Mouse (Mus musculus) lung, embryonic 15.5 days (tissue): Measurements from ENCODE around the gene Bcl2l14. TPM values are rescaled to one million over a fixed set of nuclear protein-coding genes. Genes with fewer than 3 reads are reported as not detected.

Experiments used
- ATAC-seq: fragments of 200-750 bp; cut with Nextera tagmentation; 2 replicates; pipeline ENCODE4 v1.8.0; 2017; ENCODE audit warnings: moderate number of reproducible peaks, borderline replicate concordance; ENCODE audit not compliant: low FRiP score, low TSS enrichment; ENCODE audit errors: extremely low read depth
- H3K27ac ChIP-seq: fragments of 300-500 bp; sonication (generic); 2 replicates; pipeline ENCODE4 v1.5.1; 2015; ENCODE audit warnings: moderate library complexity, mild to moderate bottlenecking, inconsistent platforms
- H3K27me3 ChIP-seq: fragments of 300-500 bp; sonication (generic); 2 replicates; pipeline ENCODE4 v1.6.1; 2015; ENCODE audit warnings: inconsistent platforms
- H3K36me3 ChIP-seq: fragments of 300-500 bp; sonication (generic); 2 replicates; pipeline ENCODE4 v1.6.1; 2015; ENCODE audit warnings: inconsistent platforms
- H3K4me1 ChIP-seq: fragments of 300-500 bp; sonication (generic); 2 replicates; pipeline ENCODE4 v1.6.1; 2015; ENCODE audit warnings: inconsistent platforms
- H3K4me2 ChIP-seq: fragments of 300-500 bp; sonication (generic); 2 replicates; pipeline ENCODE4 v1.6.1; 2015; ENCODE audit warnings: inconsistent platforms, mild to moderate bottlenecking, moderate library complexity
- H3K4me3 ChIP-seq: fragments of 300-500 bp; sonication (generic); 2 replicates; pipeline ENCODE4 v1.5.1; 2015; ENCODE audit warnings: mild to moderate bottlenecking, inconsistent platforms
- H3K9ac ChIP-seq: fragments of 300-500 bp; sonication (generic); 2 replicates; pipeline ENCODE4 v1.6.1; 2015; ENCODE audit warnings: inconsistent platforms
- H3K9me3 ChIP-seq: fragments of 300-500 bp; sonication (generic); 2 replicates; pipeline ENCODE4 v1.6.1; 2016; ENCODE audit warnings: inconsistent platforms
- WGBS: fragments of 180-500 bp; shearing (Covaris S2); methylation state at CpG from one replicate; pipeline ENCODE4 v1.1.7; 2015; 5-methylcytosine and 5-hydroxymethylcytosine counted together
- polyA plus RNA-seq: library from polyadenylated mRNA; unstranded; fragments of >200 nt; fragmentation: Nextera tagmentation; extraction: Ambion mirVana; gene quantifications from 2 replicates; pipeline ENCODE4 v1.2.1, GENCODE M21; 2015

Bcl2l14 gene
- polyA plus RNA-seq, 1 experiment from 2014 or later = 4.5 TPM

- H3K4me3 ChIP-seq = no peak overlapping the region
- 63% methylated on average over 5 of the region's 5 CpGs for WGBS
- no peak overlapping the region for H3K9ac ChIP-seq
- H3K9me3 ChIP-seq = no peaks in the 10 kb centered on the region; the same call in 1 of the 2 replicates
- H3K4me1 ChIP-seq = no peaks in the 10 kb centered on the region
- no peak overlapping the region for H3K27ac ChIP-seq
- H3K27me3 ChIP-seq = no peaks in the 10 kb centered on the region
- ATAC-seq = no peak
- H3K36me3 ChIP-seq = no peaks in the 10 kb centered on the region
- H3K4me2 ChIP-seq = no peak overlapping the region
These were observed 18.9 kb upstream of the Bcl2l14 start for GRCm38 (mm10) chr6:134377201-134377600.

DNA sequence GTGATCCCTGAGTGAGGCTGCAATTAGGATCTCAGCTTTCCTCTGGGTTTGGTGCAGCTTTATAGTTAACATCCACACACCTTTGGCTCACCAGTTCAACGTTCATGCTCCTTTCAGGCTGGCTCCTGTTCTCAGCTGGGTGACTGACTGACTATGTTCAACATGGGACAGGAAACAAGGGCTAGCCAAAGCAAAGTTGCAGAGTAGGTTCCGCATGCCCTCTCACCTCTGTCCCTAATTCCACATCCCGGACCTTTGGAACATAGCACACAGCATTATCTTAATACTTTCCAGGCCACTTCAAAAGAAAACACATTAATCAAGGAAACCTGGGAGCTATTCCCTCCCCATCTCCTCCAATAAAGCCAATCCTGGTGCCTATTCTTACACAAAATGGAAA lies 18.3 kb upstream of the Bcl2l14 start:
- Histone ChIP-seq H3K4me3 (no peak overlapping the region), H3K36me3 (no peaks in the 10 kb centered on the region), H3K27me3 (no peaks in the 10 kb centered on the region), H3K4me2 (no peak overlapping the region), H3K4me1 (no peaks in the 10 kb centered on the region), H3K27ac (no peak overlapping the region), H3K9ac (no peak overlapping the region), H3K9me3 (no peaks in the 10 kb centered on the region; the same call in 1 of the 2 replicates)
- no peak for ATAC-seq
- WGBS = 64% methylated on average over 3 of the region's 3 CpGs

- no peaks in the 10 kb centered on the region for H3K4me1 ChIP-seq
- H3K9ac ChIP-seq = no peak overlapping the region
- ATAC-seq = no peak
- H3K27me3 ChIP-seq = no peaks in the 10 kb centered on the region
- 55% methylated on average over 6 of the region's 6 CpGs for WGBS
- no peaks in the 10 kb centered on the region for H3K36me3 ChIP-seq
- H3K9me3 ChIP-seq = no peaks in the 10 kb centered on the region; the same call in 1 of the 2 replicates
- no peak overlapping the region for H3K4me2 ChIP-seq
- H3K4me3 ChIP-seq = no peak overlapping the region
- no peak overlapping the region for H3K27ac ChIP-seq
These were observed 14.7 kb upstream of the Bcl2l14 start for GRCm38 (mm10) chr6:134381462-134381861.

GRCm38 (mm10) chr6:134385931-134386330 lies 10.2 kb upstream of the Bcl2l14 start:
- H3K4me1 ChIP-seq = peaks cover 11% of the 10 kb centered on the region
- H3K27ac ChIP-seq = no peak overlapping the region
- WGBS = 79% methylated on average over 6 of the region's 6 CpGs
- H3K4me2 ChIP-seq = no peak overlapping the region
- no peak for ATAC-seq
- no peaks in the 10 kb centered on the region for H3K36me3 ChIP-seq
- no peak overlapping the region for H3K9ac ChIP-seq
- H3K27me3 ChIP-seq = no peaks in the 10 kb centered on the region
- no peaks in the 10 kb centered on the region for H3K9me3 ChIP-seq
- no peak overlapping the region for H3K4me3 ChIP-seq

DNA sequence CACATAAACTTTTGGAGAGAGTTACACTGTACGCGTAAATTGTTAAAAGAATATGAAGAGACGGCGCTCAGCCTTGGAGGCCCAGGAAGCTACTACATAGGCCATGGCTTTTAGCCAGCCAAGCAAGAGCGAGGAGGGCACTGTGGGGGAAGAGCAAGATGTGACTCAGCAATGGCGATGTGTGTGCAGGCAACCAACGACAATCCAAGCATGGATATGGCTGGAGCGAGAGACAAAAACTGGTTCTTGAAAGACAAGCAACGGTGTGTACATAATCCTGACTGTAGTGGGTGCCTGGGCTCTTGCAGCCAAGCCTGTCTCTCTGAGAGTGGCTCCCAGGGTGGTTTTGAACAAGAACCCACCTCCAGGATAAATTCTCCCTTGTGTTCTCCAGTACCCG lies 8.7 kb upstream of the Bcl2l14 start:
- Histone ChIP-seq H3K9ac (no peak overlapping the region), H3K9me3 (no peaks in the 10 kb centered on the region), H3K4me2 (no peak overlapping the region), H3K27ac (no peak overlapping the region), H3K27me3 (no peaks in the 10 kb centered on the region), H3K36me3 (no peaks in the 10 kb centered on the region), H3K4me3 (no peak overlapping the region), H3K4me1 (peaks cover 11% of the 10 kb centered on the region)
- ATAC-seq = no peak
- 75% methylated on average over 10 of the region's 10 CpGs for WGBS

- ATAC-seq = peak; percentile 36; the same call in 1 of the 2 replicates
- WGBS = 65% methylated on average over 24 of the region's 24 CpGs
- no peak overlapping the region for H3K4me2 ChIP-seq
These were observed 7.6 kb upstream of the Bcl2l14 start for GRCm38 (mm10) chr6:134388424-134389110.

DNA sequence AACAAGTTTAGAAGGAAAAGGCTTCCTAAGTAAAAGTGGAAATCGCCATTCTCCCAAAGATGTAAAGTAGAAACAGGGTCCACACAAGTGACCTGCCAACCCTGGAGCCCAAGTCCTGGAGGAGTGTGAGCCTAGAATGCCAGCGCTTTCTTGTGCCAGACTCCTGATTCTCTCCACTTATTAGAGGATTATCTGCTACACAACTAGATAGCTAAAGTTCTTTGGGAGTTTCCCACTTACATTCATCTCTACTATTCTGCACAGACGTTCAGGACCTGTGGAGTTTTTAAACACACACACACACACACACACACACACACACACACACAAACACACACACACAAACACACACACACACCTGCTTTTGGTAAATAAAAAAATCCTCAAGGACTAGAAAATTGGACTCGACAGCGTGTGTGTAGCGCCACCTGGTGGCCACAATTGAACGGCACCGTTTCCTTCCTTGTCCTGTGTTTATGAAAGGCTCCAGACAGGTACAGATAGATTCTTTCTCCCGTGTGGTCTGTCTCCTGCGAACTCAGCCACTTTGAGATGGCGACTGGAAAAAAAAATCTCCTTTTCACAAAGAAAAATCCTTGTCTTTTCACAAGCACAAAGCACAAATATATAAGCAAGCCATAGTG lies 6.7 kb upstream of the Bcl2l14 start:
- H3K9me3 ChIP-seq = no peaks in the 10 kb centered on the region
- no peaks in the 10 kb centered on the region for H3K36me3 ChIP-seq
- peaks cover 11% of the 10 kb centered on the region for H3K4me1 ChIP-seq
- no peak overlapping the region for H3K27ac ChIP-seq
- no peak for ATAC-seq
- H3K9ac ChIP-seq = no peak overlapping the region
- WGBS = 15% methylated on average over 11 of the region's 11 CpGs
- H3K4me3 ChIP-seq = no peak overlapping the region
- H3K27me3 ChIP-seq = no peaks in the 10 kb centered on the region
- no peak overlapping the region for H3K4me2 ChIP-seq

More at GRCm38 (mm10) chr6:134388424-134389110, 7.6 kb upstream of the Bcl2l14 start:
- Histone ChIP-seq H3K4me1 (peaks cover 11% of the 10 kb centered on the region), H3K27ac (no peak overlapping the region), H3K4me3 (no peak overlapping the region), H3K9ac (no peak overlapping the region), H3K27me3 (no peaks in the 10 kb centered on the region), H3K9me3 (no peaks in the 10 kb centered on the region), H3K36me3 (no peaks in the 10 kb centered on the region)

GRCm38 (mm10) chr6:134389917-134390316 lies 6.2 kb upstream of the Bcl2l14 start:
- Histone ChIP-seq H3K27me3 (no peaks in the 10 kb centered on the region), H3K4me2 (no peak overlapping the region), H3K27ac (no peak overlapping the region), H3K36me3 (no peaks in the 10 kb centered on the region), H3K9ac (no peak overlapping the region), H3K4me3 (no peak overlapping the region), H3K4me1 (peaks cover 11% of the 10 kb centered on the region), H3K9me3 (no peaks in the 10 kb centered on the region)
- 67% methylated on average over 8 of the region's 8 CpGs for WGBS
- no peak for ATAC-seq

DNA sequence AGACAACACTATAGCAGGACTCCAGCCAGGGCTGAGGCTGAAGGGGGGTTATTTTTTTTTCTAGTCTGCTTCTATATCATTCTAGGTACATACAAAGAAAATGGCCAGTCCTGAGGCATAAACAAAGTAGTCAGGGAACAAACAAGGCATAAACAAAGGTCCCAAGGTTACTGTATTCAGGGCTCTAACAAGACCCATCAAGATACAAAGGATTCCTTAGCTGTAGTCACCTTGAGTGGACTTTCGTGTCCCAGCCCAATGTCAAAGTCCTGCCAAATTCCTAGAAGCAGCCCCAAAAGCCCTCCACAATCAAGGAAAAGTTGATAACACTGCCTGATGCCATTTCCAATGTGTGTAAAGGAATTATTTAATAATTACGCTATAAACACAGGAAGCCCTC lies 5.3 kb upstream of the Bcl2l14 start:
- WGBS = 68% methylated on average over 2 of the region's 2 CpGs
- no peak for ATAC-seq
- Histone ChIP-seq H3K4me3 (no peak overlapping the region), H3K27me3 (no peaks in the 10 kb centered on the region), H3K4me1 (peaks cover 11% of the 10 kb centered on the region), H3K9ac (no peak overlapping the region), H3K36me3 (no peaks in the 10 kb centered on the region), H3K27ac (no peak overlapping the region), H3K4me2 (no peak overlapping the region), H3K9me3 (no peaks in the 10 kb centered on the region)

DNA sequence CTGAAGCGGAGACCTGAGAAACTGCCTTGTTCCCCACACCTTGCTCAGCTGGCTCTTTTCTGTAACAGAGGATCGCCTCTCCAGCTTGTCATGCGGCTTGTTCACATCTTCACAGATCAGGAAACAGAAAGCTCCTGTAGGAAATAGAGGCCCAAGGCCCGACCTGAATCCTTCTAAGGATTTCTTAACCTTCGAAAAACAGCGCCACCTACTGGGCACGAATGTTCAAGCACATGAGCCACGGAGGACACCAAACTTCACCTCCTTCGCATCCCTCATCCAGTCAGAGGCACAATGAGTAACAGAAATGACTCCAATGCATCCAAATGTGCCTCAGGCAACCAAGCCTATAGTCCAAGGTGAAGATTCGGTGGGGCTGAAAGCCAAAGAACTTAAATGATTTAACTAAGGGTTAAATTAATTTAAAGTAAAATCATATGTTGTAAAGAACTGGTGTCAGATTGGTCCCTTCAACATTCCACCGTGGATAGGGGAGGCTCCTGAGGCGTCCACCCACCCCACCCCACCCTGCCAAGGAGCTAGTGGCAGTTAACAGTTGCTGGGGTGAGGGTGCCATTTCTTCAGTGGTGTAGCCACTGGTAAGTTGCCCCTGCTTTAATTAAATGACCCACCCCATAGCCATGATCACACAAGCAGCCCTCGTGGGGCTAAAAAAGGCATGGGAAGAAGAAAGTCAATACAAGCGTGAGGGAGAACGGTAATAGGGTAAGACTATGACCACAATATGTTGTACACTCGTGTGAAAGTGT lies 7.0 kb downstream of the Bcl2l14 start:
- H3K9me3 ChIP-seq = no peaks in the 10 kb centered on the region
- 0 out of 2 replicates have a peak overlapping the region, but pooled peaks have one; percentile 23 for H3K4me2 ChIP-seq
- 0 out of 2 replicates have a peak overlapping the region, but pooled peaks have one; percentile 8 for H3K27ac ChIP-seq
- 0 out of 2 replicates have a peak, but pooled peaks cover 9% of the 10 kb centered on the region for H3K4me1 ChIP-seq
- ATAC-seq = 0 out of 2 replicates have a peak, but pooled peaks have one; percentile 16
- no peaks in the 10 kb centered on the region for H3K36me3 ChIP-seq
- H3K27me3 ChIP-seq = no peaks in the 10 kb centered on the region
- WGBS = 34% methylated on average over 16 of the region's 16 CpGs
- H3K9ac ChIP-seq = no peak overlapping the region
- no peak overlapping the region; the same call in 1 of the 2 replicates for H3K4me3 ChIP-seq

- Histone ChIP-seq H3K9ac (no peak overlapping the region), H3K4me1 (0 out of 2 replicates have a peak, but pooled peaks cover 9% of the 10 kb centered on the region), H3K4me2 (0 out of 2 replicates have a peak overlapping the region, but pooled peaks have one; percentile 23), H3K4me3 (no peak overlapping the region; the same call in 1 of the 2 replicates), H3K27me3 (no peaks in the 10 kb centered on the region), H3K9me3 (no peaks in the 10 kb centered on the region), H3K27ac (0 out of 2 replicates have a peak overlapping the region, but pooled peaks have one; percentile 8), H3K36me3 (no peaks in the 10 kb centered on the region)
- ATAC-seq = no peak
- 56% methylated on average over 9 of the region's 9 CpGs for WGBS
These were observed 7.6 kb downstream of the Bcl2l14 start for GRCm38 (mm10) chr6:134403684-134404070.
